Mouse (Mus musculus): ENCODE measurements around the gene Limch1. TPM values are rescaled to one million over a fixed set of nuclear protein-coding genes. Genes with fewer than 3 reads are reported as not detected.

Gene Limch1
- total RNA-seq, 1 experiment from 2014 or later: 0.12 TPM

- ATAC-seq (ENCODE audit: extremely low read depth, insufficient number of reproducible peaks, low FRiP score, poor library complexity, severe bottlenecking): no peak
These were observed 69.0 kb downstream of the Limch1 start for GRCm38 (mm10) chr5:66814674-66815073.

- no peak for ATAC-seq (ENCODE audit: extremely low read depth, insufficient number of reproducible peaks, low FRiP score, poor library complexity, severe bottlenecking)
These were observed 70.2 kb downstream of the Limch1 start for GRCm38 (mm10) chr5:66815877-66816276.

GRCm38 (mm10) chr5:66816751-66817150 lies 71.1 kb downstream of the Limch1 start:
- ATAC-seq (ENCODE audit: extremely low read depth, insufficient number of reproducible peaks, low FRiP score, poor library complexity, severe bottlenecking): no peak

- ATAC-seq (ENCODE audit: extremely low read depth, insufficient number of reproducible peaks, low FRiP score, poor library complexity, severe bottlenecking): no peak
These were observed 71.7 kb downstream of the Limch1 start for GRCm38 (mm10) chr5:66817184-66817956.

GRCm38 (mm10) chr5:66822500-66823205 lies 77.0 kb downstream of the Limch1 start:
- ATAC-seq (ENCODE audit: extremely low read depth, insufficient number of reproducible peaks, low FRiP score, poor library complexity, severe bottlenecking): no peak

- ATAC-seq (ENCODE audit: extremely low read depth, insufficient number of reproducible peaks, low FRiP score, poor library complexity, severe bottlenecking): no peak
These were observed 80.0 kb downstream of the Limch1 start for GRCm38 (mm10) chr5:66825586-66825985.

- no peak for ATAC-seq (ENCODE audit: extremely low read depth, insufficient number of reproducible peaks, low FRiP score, poor library complexity, severe bottlenecking)
These were observed 81.2 kb downstream of the Limch1 start for GRCm38 (mm10) chr5:66826844-66827243.

GRCm38 (mm10) chr5:66829505-66829904 lies 83.9 kb downstream of the Limch1 start:
- no peak for ATAC-seq (ENCODE audit: extremely low read depth, insufficient number of reproducible peaks, low FRiP score, poor library complexity, severe bottlenecking)

GRCm38 (mm10) chr5:66830206-66830605 lies 84.6 kb downstream of the Limch1 start:
- no peak for ATAC-seq (ENCODE audit: extremely low read depth, insufficient number of reproducible peaks, low FRiP score, poor library complexity, severe bottlenecking)

- ATAC-seq (ENCODE audit: extremely low read depth, insufficient number of reproducible peaks, low FRiP score, poor library complexity, severe bottlenecking): no peak
These were observed 89.1 kb downstream of the Limch1 start for GRCm38 (mm10) chr5:66834756-66835155.

- no peak for ATAC-seq (ENCODE audit: extremely low read depth, insufficient number of reproducible peaks, low FRiP score, poor library complexity, severe bottlenecking)
These were observed 91.3 kb downstream of the Limch1 start for GRCm38 (mm10) chr5:66836892-66837291.

GRCm38 (mm10) chr5:66841971-66842370 lies 96.3 kb downstream of the Limch1 start:
- no peak for ATAC-seq (ENCODE audit: extremely low read depth, insufficient number of reproducible peaks, low FRiP score, poor library complexity, severe bottlenecking)

GRCm38 (mm10) chr5:66842776-66843175 lies 97.1 kb downstream of the Limch1 start:
- ATAC-seq (ENCODE audit: extremely low read depth, insufficient number of reproducible peaks, low FRiP score, poor library complexity, severe bottlenecking): no peak

GRCm38 (mm10) chr5:66848136-66848535 lies 102.5 kb downstream of the Limch1 start:
- no peak for ATAC-seq (ENCODE audit: extremely low read depth, insufficient number of reproducible peaks, low FRiP score, poor library complexity, severe bottlenecking)

GRCm38 (mm10) chr5:66849148-66849547 lies 103.5 kb downstream of the Limch1 start:
- ATAC-seq (ENCODE audit: extremely low read depth, insufficient number of reproducible peaks, low FRiP score, poor library complexity, severe bottlenecking): no peak

GRCm38 (mm10) chr5:66850721-66851251 lies 105.2 kb downstream of the Limch1 start:
- ATAC-seq (ENCODE audit: extremely low read depth, insufficient number of reproducible peaks, low FRiP score, poor library complexity, severe bottlenecking): no peak

GRCm38 (mm10) chr5:66851708-66852107 lies 106.1 kb downstream of the Limch1 start:
- no peak for ATAC-seq (ENCODE audit: extremely low read depth, insufficient number of reproducible peaks, low FRiP score, poor library complexity, severe bottlenecking)

- no peak for ATAC-seq (ENCODE audit: extremely low read depth, insufficient number of reproducible peaks, low FRiP score, poor library complexity, severe bottlenecking)
These were observed 108.6 kb downstream of the Limch1 start for GRCm38 (mm10) chr5:66854263-66854662.

- no peak for ATAC-seq (ENCODE audit: extremely low read depth, insufficient number of reproducible peaks, low FRiP score, poor library complexity, severe bottlenecking)
These were observed 109.9 kb downstream of the Limch1 start for GRCm38 (mm10) chr5:66855358-66856107.

Measured in neutrophil, adult 5-6 weeks (primary cell).